Mouse (Mus musculus) E14TG2a.4 (cell line): ENCODE measurements around the gene Cpa4.

ENCODE experiments used
- CTCF ChIP-seq: conservative IDR thresholded peaks from 2 replicates; pipeline ENCODE4 v1.5.1; 2014; ENCODE audit warnings: low read length
- NANOG ChIP-seq: IDR thresholded peaks from 2 replicates; pipeline ENCODE4 v1.6.1; 2014; ENCODE audit warnings: borderline replicate concordance, low read length, mixed read lengths
- POU5F1 ChIP-seq: IDR thresholded peaks from 2 replicates; pipeline ENCODE4 v1.6.1; 2014; ENCODE audit warnings: low read length, borderline replicate concordance

DNA sequence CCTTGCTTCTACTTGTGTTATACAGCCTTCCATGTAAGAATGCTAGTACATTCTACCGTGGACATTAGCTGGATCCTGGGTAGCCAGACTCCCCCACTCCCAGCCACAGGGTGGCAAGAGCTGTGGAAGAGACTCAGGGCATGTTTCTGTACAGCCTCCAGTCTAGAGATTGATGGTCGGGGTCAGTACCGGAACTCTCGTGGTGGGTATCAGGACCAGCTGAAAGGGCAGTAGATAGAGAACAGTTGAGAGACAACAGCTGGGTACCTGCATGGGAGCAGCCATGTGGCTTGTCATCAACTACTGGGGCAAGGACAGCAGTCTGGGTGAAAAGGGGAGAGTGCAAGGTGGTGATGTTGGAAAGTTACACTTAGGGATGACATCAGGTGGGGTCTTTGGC is 36.9 kb downstream of the Cpa4 start:
- TF ChIP-seq CTCF = no peak
- no peak for TF ChIP-seq NANOG
- TF ChIP-seq POU5F1 = no peak
